In genomic region chr13:95942587-95942986, GRCm38 (mm10) we compare ENCODE assay signal across 23 mouse cellular contexts. TPM values are rescaled to one million over a fixed set of nuclear protein-coding genes. Genes with fewer than 3 reads are reported as not detected.
DNase-seq lines count a peak whose midpoint lies in the region; ATAC-seq and TF ChIP-seq lines count a peak whose summit lies in the region.
"Had no signal": no experiment of that assay in that cellular context is flagged by ENCODE, and none has a peak within 500 bp of the region (broad histone marks: within the 10 kb centered on the region; RNA-seq: fewer than 3 reads in every experiment).

No protein-coding gene starts in this region.

- no peak overlapping the region for H3K4me3 ChIP-seq in hindbrain, postnatal 0 days (ENCODE audit: low read length)
- H3K4me3 ChIP-seq: gastrocnemius, adult 2 months; heart, adult 2 months; heart, embryonic 15.5 days; hindbrain, embryonic 12.5 days; intestine, embryonic 15.5 days; liver, embryonic 12.5 days; midbrain, embryonic 15.5 days had no signal

- H3K4me1 ChIP-seq in hindbrain, postnatal 0 days (ENCODE audit: insufficient read depth, low read length): no peaks in the 10 kb centered on the region; the same call in 1 of the 2 replicates
- H3K4me1 ChIP-seq: heart, embryonic 15.5 days; hindbrain, embryonic 12.5 days; intestine, embryonic 15.5 days; midbrain, embryonic 15.5 days had no signal

- H3K36me3 ChIP-seq in hindbrain, postnatal 0 days (ENCODE audit: insufficient read depth, low read length): no peaks in the 10 kb centered on the region
- H3K36me3 ChIP-seq: heart, embryonic 15.5 days; hindbrain, embryonic 12.5 days; intestine, embryonic 15.5 days; liver, embryonic 12.5 days; midbrain, embryonic 15.5 days had no signal

- TF ChIP-seq CTCF in hindbrain, postnatal 0 days (IDR thresholded peaks at IDR 0.05; ENCODE audit: low read depth): no peak

- no peak overlapping the region for H3K27ac ChIP-seq in hindbrain, postnatal 0 days
- H3K27ac ChIP-seq: gastrocnemius, adult 2 months; heart, adult 2 months; heart, embryonic 15.5 days; hindbrain, embryonic 12.5 days; intestine, embryonic 15.5 days; liver, embryonic 12.5 days; midbrain, embryonic 15.5 days had no signal

- 51% methylated on average over 2 of the region's 2 CpGs for whole genome bisulfite sequencing in hindbrain, postnatal 0 days

- no peak overlapping the region for H3K4me2 ChIP-seq in hindbrain, postnatal 0 days (ENCODE audit: low read depth, low read length)
- H3K4me2 ChIP-seq: heart, embryonic 15.5 days; hindbrain, embryonic 12.5 days; intestine, embryonic 15.5 days; liver, embryonic 12.5 days; lung, embryonic 14.5 days; midbrain, embryonic 15.5 days had no signal

- H3K27me3 ChIP-seq in hindbrain, postnatal 0 days (ENCODE audit: insufficient read depth, low read length): no peaks in the 10 kb centered on the region
- H3K27me3 ChIP-seq: CH12.LX; heart, embryonic 15.5 days; hindbrain, embryonic 12.5 days; intestine, embryonic 15.5 days; liver, embryonic 12.5 days; midbrain, embryonic 15.5 days had no signal

- no peaks in the 10 kb centered on the region for H3K9me3 ChIP-seq in hindbrain, postnatal 0 days (ENCODE audit: low read length)
- H3K9me3 ChIP-seq: heart, embryonic 15.5 days; hindbrain, embryonic 12.5 days; intestine, embryonic 15.5 days; liver, embryonic 12.5 days; midbrain, embryonic 15.5 days had no signal

- DNase-seq in heart, adult 11 months: peak; percentile 40
- DNase-seq in heart, postnatal 14 days: no peak
- DNase-seq in right cerebral cortex, postnatal 10 days (ENCODE audit: low spot score in 2 of 2): peak; percentile 40 to 72
- no peak for DNase-seq in right cerebral cortex, postnatal 36 days (ENCODE audit: low spot score in 2 of 2)
- DNase-seq in brain, adult 2 months (ENCODE audit: low read depth, low spot score): peak; percentile 63
- DNase-seq in hindbrain, postnatal 0 days (ENCODE audit: low spot score): no peak
- no peak for DNase-seq in gastrocnemius, postnatal 25 days
- DNase-seq: adrenal gland, adult 2 months; cerebellum, adult 11-12 months; cerebellum, postnatal 36 days; gastrocnemius, adult 2 months; heart, adult 2 months; kidney, postnatal 14 days; lung, embryonic 14.5 days; lung, postnatal 4 days had no signal

- ATAC-seq in megakaryocyte progenitor cell, adult 5-6 weeks (replicated peaks; ENCODE audit: poor library complexity): peak; percentile 45
- ATAC-seq in hindbrain, postnatal 0 days: no peak
- ATAC-seq: forebrain, embryonic 16.5 days; intestine, embryonic 15.5 days; liver, embryonic 12.5 days; midbrain, embryonic 15.5 days had no signal

- no peak overlapping the region for H3K9ac ChIP-seq in hindbrain, postnatal 0 days (replicated peaks; ENCODE audit: low read length)
- H3K9ac ChIP-seq: heart, embryonic 15.5 days; hindbrain, embryonic 12.5 days; intestine, embryonic 15.5 days; liver, embryonic 12.5 days; lung, embryonic 14.5 days; midbrain, embryonic 15.5 days had no signal

- intact Hi-C loops in heart, postnatal 14 days (cut with DNase I): no loop called here

RNA-seq across cellular contexts. Expression of gene Iqgap2, which starts 50.9 kb away (rescaled TPM):
- total RNA-seq in heart, postnatal 14 days (2021): 1 to 10 TPM; 3.1 to 3.3 TPM
- 95.0 and 97.5 TPM in 2 replicates for total RNA-seq in megakaryocyte progenitor cell, adult 5-6 weeks (2015)
- total RNA-seq in megakaryocyte progenitor cell, adult 5-6 weeks (2017): 128 and 149 TPM in 2 replicates
- total RNA-seq in hindbrain, postnatal 0 days (2014; rRNA removed): 2.9 and 5.0 TPM in 2 replicates
- 3.1 and 3.2 TPM in 2 replicates for polyA plus RNA-seq in hindbrain, postnatal 0 days (2015; fragmentation: Nextera tagmentation; extraction: Ambion mirVana)
- total RNA-seq in gastrocnemius, postnatal 25 days (2021): 1 to 10 TPM; 1.5 to 2.0 TPM

Comparison
In these comparisons a context has a peak if more than half of its experiments do, and no peak if none do; other contexts are left out.
1. DNase-seq: peak in heart, adult 11 months (single experiment), right cerebral cortex, postnatal 10 days (2 of 2) and brain, adult 2 months (single experiment); none in heart, postnatal 14 days (0 of 2), right cerebral cortex, postnatal 36 days (0 of 2), hindbrain, postnatal 0 days (single experiment) and gastrocnemius, postnatal 25 days (single experiment).
2. RNA of gene Iqgap2, which starts 50.9 kb away (total RNA-seq): 95.0 to 149 TPM in megakaryocyte progenitor cell, adult 5-6 weeks; 3.1 to 3.3 TPM in heart, postnatal 14 days, 2.9 to 5.0 TPM in hindbrain, postnatal 0 days and 1.5 to 2.0 TPM in gastrocnemius, postnatal 25 days; every median in the first group is over 10 times any median in the second.